Mouse (Mus musculus) mouse embryonic stem cell (cell line): ENCODE results near the gene Mgat5.

Experiments used
- in situ Hi-C, 2 experiments: fragments of 300-500 bp; cut with MboI; formaldehyde crosslinking; loops; 1 replicate in 1 of 2; 3 replicates in 1 of 2; pipeline ENCODE4 v1.14.3; 2019 to 2020; ENCODE audit warnings: low sequenced_read_pairs in 2 of 2, low pct_unique_long_range_greater_than_20kb in 1 of 2, mixed read lengths in 1 of 2; ENCODE audit not compliant: unreplicated experiment in 1 of 2

Gene Mgat5

GRCm38 (mm10) chr1:127487161-127487560, 282.3 kb downstream of the Mgat5 start:
- in situ Hi-C loops, result no loop called here

- in situ Hi-C loops, result loop anchor here in 1 of 2 experiments (5.0 kb wide), 1 partner anchor 180 kb away; the partner anchor contains the start of gene Tmem163
These were observed 292.1 kb downstream of the Mgat5 start for GRCm38 (mm10) chr1:127496737-127497543.

GRCm38 (mm10) chr1:127498746-127499145, 293.9 kb downstream of the Mgat5 start:
- in situ Hi-C loops, result loop anchor here in 1 of 2 experiments (5.0 kb wide), 1 partner anchor 179 kb away; the partner anchor contains the start of gene Tmem163

- in situ Hi-C loops, result loop anchor here (10.0 kb wide), 2 partner anchors 255 to 265 kb away; no protein-coding TSS in a partner anchor
These were observed 295.4 kb downstream of the Mgat5 start for GRCm38 (mm10) chr1:127500219-127500618.

DNA sequence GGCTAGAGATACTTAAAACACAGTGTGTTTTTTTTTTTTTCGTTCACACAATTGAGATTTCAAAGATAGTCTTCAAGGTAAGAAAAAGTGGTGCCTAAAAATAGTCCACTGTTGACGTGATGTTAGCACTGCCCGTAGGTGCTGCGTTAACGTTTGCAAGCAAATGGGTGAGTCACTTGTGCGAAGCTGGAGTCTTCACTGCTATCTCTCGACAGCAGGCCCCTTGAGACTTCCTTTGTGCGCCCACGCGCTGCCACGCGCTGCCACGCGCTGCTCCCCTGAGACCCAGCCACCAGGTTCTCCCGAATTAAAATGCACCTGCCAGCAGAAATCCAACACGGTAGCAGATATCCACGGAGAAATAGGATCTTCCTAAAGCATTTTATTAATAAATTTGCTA, 295.9 kb downstream of the Mgat5 start:
- in situ Hi-C loops, result loop anchor here (10.0 kb wide), 2 partner anchors 254 to 264 kb away; no protein-coding TSS in a partner anchor

DNA sequence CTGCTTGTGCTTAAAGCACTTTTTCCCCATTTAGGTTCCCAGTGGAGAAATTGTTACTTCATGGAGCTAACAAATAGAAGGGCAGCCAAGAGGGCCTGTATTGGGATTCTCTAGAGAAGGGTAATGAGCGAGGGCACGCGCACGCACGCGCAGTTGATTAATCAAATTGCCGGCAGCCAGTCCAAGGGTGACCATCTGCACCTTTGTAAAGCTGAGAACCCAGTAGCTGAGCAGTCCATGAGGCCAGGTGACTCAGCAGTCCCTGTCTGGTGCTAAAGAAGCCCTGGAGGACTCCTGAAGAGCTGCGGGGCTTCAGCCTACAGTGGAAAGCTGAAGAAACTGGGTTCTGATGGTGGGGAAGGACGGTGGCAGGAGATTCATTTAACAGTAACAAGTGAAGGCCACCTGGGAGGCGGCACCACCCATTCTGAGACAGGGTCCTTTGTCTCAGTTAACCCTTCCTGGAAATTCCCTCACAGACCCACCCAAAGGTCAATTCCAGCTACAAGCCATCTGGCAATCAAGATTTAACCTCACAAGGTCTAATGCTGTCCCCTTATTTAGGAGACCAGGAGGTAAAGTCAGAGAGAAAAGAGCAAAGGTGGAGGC, 302.3 kb downstream of the Mgat5 start:
- in situ Hi-C loops, result loop anchor here (5.0 to 10.0 kb wide), 3 partner anchors 170 to 258 kb away; partner anchors contain the start of gene Tmem163 (in 1 of the 2)

GRCm38 (mm10) chr1:127508067-127508739, 303.4 kb downstream of the Mgat5 start:
- in situ Hi-C loops, result loop anchor here (5.0 to 10.0 kb wide), 3 partner anchors 169 to 257 kb away; partner anchors contain the start of gene Tmem163 (in 1 of the 2)

GRCm38 (mm10) chr1:127508921-127509320, 304.1 kb downstream of the Mgat5 start:
- in situ Hi-C loops, result loop anchor here (5.0 to 10.0 kb wide), 3 partner anchors 168 to 256 kb away; partner anchors contain the start of gene Tmem163 (in 1 of the 2)

- in situ Hi-C loops, result no loop called here
These were observed 306.5 kb downstream of the Mgat5 start for GRCm38 (mm10) chr1:127511362-127511761.

DNA sequence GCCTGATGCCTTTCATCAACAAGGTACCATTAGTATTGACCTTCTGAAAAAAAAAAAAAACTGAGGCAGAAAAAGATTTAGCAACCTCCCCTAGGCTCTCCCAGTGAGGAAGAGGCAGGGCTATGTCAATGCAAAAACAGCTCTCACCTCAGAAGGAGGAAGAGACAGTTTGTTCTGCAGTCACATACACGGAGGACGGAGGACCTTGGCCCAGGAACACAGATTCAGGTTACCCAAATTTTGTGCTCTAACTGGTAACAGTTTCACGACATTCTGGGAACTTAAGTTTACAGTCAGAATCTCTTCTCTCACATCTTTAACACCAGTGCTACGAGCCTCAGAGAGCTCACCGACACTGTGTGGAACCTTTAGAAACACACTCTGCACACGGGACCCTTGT, 307.9 kb downstream of the Mgat5 start:
- in situ Hi-C loops, result no loop called here

DNA sequence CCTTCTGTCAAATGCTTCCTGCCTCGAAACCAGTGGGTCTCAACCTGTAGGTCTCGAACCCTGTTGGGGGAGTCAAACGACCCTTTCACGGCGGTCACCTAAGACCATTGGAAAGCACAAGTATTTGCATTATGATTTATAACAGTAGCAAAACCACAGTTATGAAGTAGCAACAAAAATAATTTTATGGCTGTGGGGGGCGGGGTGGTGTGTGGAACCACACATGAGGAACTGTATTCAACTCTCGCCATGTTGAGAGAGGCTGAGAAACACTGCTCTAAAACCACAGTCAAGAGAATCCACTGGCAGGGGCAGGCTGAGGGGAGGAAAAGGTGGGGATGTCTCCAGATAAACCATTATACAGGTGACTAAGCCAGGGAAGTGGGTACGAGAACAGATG, 308.3 kb downstream of the Mgat5 start:
- in situ Hi-C loops, result no loop called here

DNA sequence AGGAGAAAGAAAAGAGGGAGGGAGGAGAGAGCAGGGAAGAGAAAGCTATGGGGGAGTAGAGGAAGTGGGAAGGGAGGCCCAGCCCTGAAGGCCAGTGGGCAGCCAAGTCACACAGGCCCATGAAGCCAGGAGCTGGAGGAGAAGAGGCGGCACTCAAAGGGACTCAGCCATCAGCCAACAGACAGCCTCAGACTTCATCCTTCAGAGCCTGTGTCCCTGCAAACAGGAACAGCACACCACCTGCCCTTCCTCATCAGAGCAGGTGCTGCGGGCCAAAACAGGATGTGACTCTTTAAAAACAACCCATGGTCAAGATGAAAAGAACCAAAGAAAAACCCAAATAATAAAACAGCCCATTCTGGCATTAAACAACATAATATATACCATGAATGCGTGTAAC, 308.8 kb downstream of the Mgat5 start:
- in situ Hi-C loops, result no loop called here

- in situ Hi-C loops, result no loop called here
These were observed 309.7 kb downstream of the Mgat5 start for GRCm38 (mm10) chr1:127514479-127514878.

DNA sequence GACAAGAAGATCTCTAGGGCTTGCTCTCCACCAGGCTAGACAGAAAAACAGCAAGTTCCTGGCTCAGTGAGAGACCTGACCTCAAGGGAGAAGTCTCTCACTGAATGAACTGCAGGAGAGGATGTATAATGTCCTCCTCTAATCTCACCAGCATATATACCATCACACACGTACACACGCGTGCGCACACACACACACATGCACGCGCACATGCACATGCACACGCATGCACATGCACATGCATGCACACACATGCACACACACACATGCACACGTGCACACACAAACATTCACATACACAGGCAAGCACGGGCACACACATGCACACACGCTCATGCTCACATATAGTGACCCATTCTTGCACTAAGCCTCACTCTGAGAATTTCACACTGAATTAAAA, 310.1 kb downstream of the Mgat5 start:
- in situ Hi-C loops, result no loop called here

DNA sequence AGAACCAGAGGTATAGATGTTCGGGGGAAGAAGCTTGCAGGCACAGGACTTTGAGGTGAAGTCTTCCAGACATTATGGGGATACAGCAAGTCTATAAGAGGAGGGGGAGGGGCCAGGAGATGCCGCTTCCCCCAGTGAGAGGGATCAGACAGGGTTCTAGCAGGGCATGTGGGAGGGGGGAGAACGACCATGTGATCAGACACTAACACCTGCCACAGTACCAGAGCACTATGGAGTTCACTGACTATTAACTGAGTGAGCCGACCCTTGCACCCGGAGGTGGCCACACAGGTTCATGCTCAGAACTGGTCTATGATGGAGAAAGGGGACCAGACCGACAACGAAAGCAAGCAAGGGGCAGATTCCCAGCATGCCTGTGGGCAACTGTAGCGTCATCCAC, 318.5 kb downstream of the Mgat5 start:
- in situ Hi-C loops, result no loop called here

DNA sequence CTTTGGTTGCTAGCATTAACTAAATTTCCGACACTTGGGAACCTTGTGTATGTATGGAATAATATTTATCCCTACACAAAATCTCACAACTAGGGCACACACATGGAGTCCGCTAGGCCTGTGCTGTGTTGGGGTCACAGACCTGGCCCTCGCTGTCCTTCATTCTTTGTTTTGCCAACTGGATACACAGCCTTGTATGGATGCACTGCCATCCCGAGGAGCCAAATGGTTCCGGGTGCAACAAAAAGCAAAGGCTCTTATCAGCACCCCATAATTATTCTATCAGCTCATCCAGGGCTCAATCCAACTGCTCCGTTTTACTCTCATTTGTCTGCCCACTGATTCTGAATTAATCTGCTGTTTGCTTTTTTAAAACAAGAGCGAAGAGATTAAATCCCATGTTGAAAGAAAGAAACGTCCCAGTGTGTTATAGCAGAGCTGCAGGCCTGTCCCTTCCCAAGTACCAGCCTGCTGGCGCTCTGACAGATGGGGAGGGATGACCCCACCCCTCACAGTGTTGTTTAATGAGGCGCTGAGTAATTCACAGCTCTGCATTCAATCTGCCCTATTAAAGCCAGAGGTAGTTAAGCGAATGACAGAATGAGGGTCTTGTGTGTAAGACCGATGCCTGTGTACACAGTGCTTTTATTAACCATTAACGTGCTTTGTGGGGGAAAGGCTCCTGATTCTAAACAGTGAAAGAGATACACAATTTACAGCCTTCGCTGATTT, 326.2 kb downstream of the Mgat5 start:
- in situ Hi-C loops, result no loop called here

- in situ Hi-C loops, result no loop called here
These were observed 326.9 kb downstream of the Mgat5 start for GRCm38 (mm10) chr1:127531723-127532122.

DNA sequence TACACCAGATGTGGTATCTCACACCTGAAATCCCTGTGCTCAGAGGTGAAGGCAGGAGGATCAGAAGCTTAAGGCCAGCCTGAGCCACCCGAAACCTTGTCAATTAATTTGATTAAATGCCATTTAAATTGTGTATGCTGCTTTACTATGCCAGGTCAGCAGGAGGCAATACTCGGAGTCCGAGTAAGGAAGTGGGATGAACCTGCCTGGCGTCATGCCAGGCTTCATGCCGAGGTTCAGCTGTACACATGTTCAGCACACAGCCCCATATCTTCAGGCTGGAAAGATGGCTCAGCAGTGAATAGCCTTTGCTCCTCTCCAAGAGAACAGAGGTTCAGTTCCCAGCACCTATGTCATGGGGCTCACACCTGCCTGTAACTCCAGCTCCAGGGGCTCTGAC, 331.6 kb downstream of the Mgat5 start:
- in situ Hi-C loops, result no loop called here
